Mouse (Mus musculus): ENCODE results near the gene Eif4a2. TPM values are rescaled to one million over a fixed set of nuclear protein-coding genes. Genes with fewer than 3 reads are reported as not detected.
"Not testable (repeated sequence)": the region's sequence is repeated elsewhere in the genome, so short reads cannot be mapped to it uniquely, and the experiment has no call there.

The Eif4a2 gene
- polyA plus RNA-seq, 1 experiment from 2014 or later, result 333 TPM

GRCm38 (mm10) chr16:23096886-23097285 lies 10.4 kb upstream of the Eif4a2 start:
- H3K4me3 ChIP-seq; H3K4me2 ChIP-seq; ATAC-seq (ENCODE audit: low read depth); H3K27ac ChIP-seq (replicated peaks); H3K9ac ChIP-seq; H3K9me3 ChIP-seq; H3K36me3 ChIP-seq: not testable (repeated sequence)
- WGBS, result 95% methylated on average over 1 of the region's 1 CpGs
- Histone ChIP-seq H3K27me3 (peaks cover 20% of the 10 kb centered on the region), H3K4me1 (replicated peaks) (peaks cover 14% of the 10 kb centered on the region)

- Histone ChIP-seq H3K27me3 (peaks cover 20% of the 10 kb centered on the region), H3K4me1 (replicated peaks) (peaks cover 15% of the 10 kb centered on the region)
- H3K4me3 ChIP-seq; H3K9ac ChIP-seq; H3K4me2 ChIP-seq; ATAC-seq (ENCODE audit: low read depth); H3K9me3 ChIP-seq; H3K36me3 ChIP-seq; H3K27ac ChIP-seq (replicated peaks): not testable (repeated sequence)
- WGBS, result 83% methylated on average over 8 of the region's 8 CpGs
These were observed 9.7 kb upstream of the Eif4a2 start for GRCm38 (mm10) chr16:23097290-23098104.

- not testable (repeated sequence) for H3K9ac ChIP-seq; ATAC-seq (ENCODE audit: low read depth); H3K9me3 ChIP-seq; H3K27ac ChIP-seq (replicated peaks); H3K4me3 ChIP-seq; H3K4me2 ChIP-seq; H3K36me3 ChIP-seq
- H3K4me1 ChIP-seq (replicated peaks), result peaks cover 21% of the 10 kb centered on the region
- WGBS, result 93% methylated on average over 1 of the region's 1 CpGs
- peaks cover 20% of the 10 kb centered on the region for H3K27me3 ChIP-seq
These were observed 9.2 kb upstream of the Eif4a2 start for GRCm38 (mm10) chr16:23098105-23098452.

GRCm38 (mm10) chr16:23099632-23100031 lies 7.6 kb upstream of the Eif4a2 start:
- Histone ChIP-seq H3K36me3 (no peaks in the 10 kb centered on the region), H3K9ac (peak overlapping the region; percentile 47), H3K27me3 (peaks cover 20% of the 10 kb centered on the region), H3K4me3 (peak overlapping the region; percentile 29), H3K27ac (replicated peaks) (no peak overlapping the region), H3K4me1 (replicated peaks) (peaks cover 21% of the 10 kb centered on the region), H3K4me2 (peak overlapping the region; percentile 52), H3K9me3 (no peaks in the 10 kb centered on the region)
- WGBS, result 7% methylated on average over 12 of the region's 12 CpGs
- ATAC-seq (ENCODE audit: low read depth), result no peak

GRCm38 (mm10) chr16:23100099-23100575 lies 7.1 kb upstream of the Eif4a2 start:
- WGBS, result 3% methylated on average over 9 of the region's 9 CpGs
- Histone ChIP-seq H3K27ac (replicated peaks) (no peak overlapping the region), H3K4me1 (replicated peaks) (peaks cover 21% of the 10 kb centered on the region), H3K9me3 (no peaks in the 10 kb centered on the region), H3K36me3 (no peaks in the 10 kb centered on the region), H3K4me3 (peak overlapping the region; percentile 29), H3K27me3 (peaks cover 20% of the 10 kb centered on the region), H3K4me2 (peak overlapping the region; percentile 52), H3K9ac (peak overlapping the region; percentile 47)
- ATAC-seq (ENCODE audit: low read depth), result peak; percentile 72; the same call in 1 of the 2 replicates

- no peak for ATAC-seq (ENCODE audit: low read depth)
- 11% methylated on average over 10 of the region's 10 CpGs for WGBS
- H3K27me3 ChIP-seq, result peaks cover 20% of the 10 kb centered on the region
- peak overlapping the region; percentile 52 for H3K4me2 ChIP-seq
- no peak overlapping the region for H3K27ac ChIP-seq (replicated peaks)
- peak overlapping the region; percentile 29 for H3K4me3 ChIP-seq
- no peaks in the 10 kb centered on the region for H3K36me3 ChIP-seq
- H3K9ac ChIP-seq, result peak overlapping the region; percentile 47
- no peaks in the 10 kb centered on the region for H3K9me3 ChIP-seq
- peaks cover 21% of the 10 kb centered on the region for H3K4me1 ChIP-seq (replicated peaks)
These were observed 6.6 kb upstream of the Eif4a2 start for GRCm38 (mm10) chr16:23100613-23101012.

- WGBS, result 16% methylated on average over 15 of the region's 15 CpGs
- Histone ChIP-seq H3K4me3 (peak overlapping the region; percentile 24), H3K9ac (peak overlapping the region; percentile 59), H3K4me2 (peak overlapping the region; percentile 51), H3K27ac (replicated peaks) (no peak overlapping the region), H3K4me1 (replicated peaks) (peaks cover 25% of the 10 kb centered on the region), H3K9me3 (no peaks in the 10 kb centered on the region), H3K27me3 (peaks cover 20% of the 10 kb centered on the region), H3K36me3 (no peaks in the 10 kb centered on the region)
- ATAC-seq (ENCODE audit: low read depth), result no peak
These were observed 4.8 kb upstream of the Eif4a2 start for GRCm38 (mm10) chr16:23102340-23103037.

GRCm38 (mm10) chr16:23103038-23103745 lies 4.1 kb upstream of the Eif4a2 start:
- Histone ChIP-seq H3K4me2 (peak overlapping the region; percentile 51), H3K4me3 (peak overlapping the region; percentile 24), H3K36me3 (no peaks in the 10 kb centered on the region), H3K27me3 (peaks cover 20% of the 10 kb centered on the region), H3K27ac (replicated peaks) (no peak overlapping the region), H3K9ac (peak overlapping the region; percentile 59), H3K9me3 (no peaks in the 10 kb centered on the region), H3K4me1 (replicated peaks) (peaks cover 25% of the 10 kb centered on the region)
- WGBS, result 45% methylated on average over 17 of the region's 17 CpGs
- no peak for ATAC-seq (ENCODE audit: low read depth)

- Histone ChIP-seq H3K36me3 (peaks cover 1% of the 10 kb centered on the region), H3K27ac (replicated peaks) (no peak overlapping the region), H3K4me2 (no peak overlapping the region), H3K9me3 (no peaks in the 10 kb centered on the region), H3K4me1 (replicated peaks) (peaks cover 27% of the 10 kb centered on the region), H3K4me3 (no peak overlapping the region), H3K9ac (no peak overlapping the region), H3K27me3 (peaks cover 20% of the 10 kb centered on the region)
- WGBS, result 69% methylated on average over 2 of the region's 2 CpGs
- ATAC-seq (ENCODE audit: low read depth), result no peak
These were observed 3.4 kb upstream of the Eif4a2 start for GRCm38 (mm10) chr16:23103841-23104240.

GRCm38 (mm10) chr16:23106121-23106520 lies 1.1 kb upstream of the Eif4a2 start:
- no peak for ATAC-seq (ENCODE audit: low read depth)
- no peak overlapping the region for H3K4me2 ChIP-seq
- peaks cover 4% of the 10 kb centered on the region for H3K27me3 ChIP-seq
- 74% methylated on average over 7 of the region's 7 CpGs for whole genome bisulfite sequencing
- no peak overlapping the region for H3K9ac ChIP-seq
- H3K4me1 ChIP-seq (replicated peaks), result peaks cover 36% of the 10 kb centered on the region
- H3K36me3 ChIP-seq, result peaks cover 23% of the 10 kb centered on the region
- no peak overlapping the region for H3K27ac ChIP-seq (replicated peaks)
- H3K9me3 ChIP-seq, result no peaks in the 10 kb centered on the region
- no peak overlapping the region for H3K4me3 ChIP-seq

- H3K9me3 ChIP-seq, result no peaks in the 10 kb centered on the region
- H3K9ac ChIP-seq, result peak overlapping the region; percentile 99
- H3K4me2 ChIP-seq, result peak overlapping the region; percentile 93
- peak; percentile 95 for ATAC-seq (ENCODE audit: low read depth)
- peaks cover 48% of the 10 kb centered on the region for H3K4me1 ChIP-seq (replicated peaks)
- H3K4me3 ChIP-seq, result peak overlapping the region; percentile 77
- H3K27me3 ChIP-seq, result no peaks in the 10 kb centered on the region
- under 1% methylated on average over 52 of the region's 52 CpGs for WGBS
- peaks cover 43% of the 10 kb centered on the region for H3K36me3 ChIP-seq
- peak overlapping the region; percentile 98 for H3K27ac ChIP-seq (replicated peaks)
These were observed 909 bp downstream of the Eif4a2 start for GRCm38 (mm10) chr16:23107946-23108759.
